Mouse (Mus musculus) neutrophil, adult 5-6 weeks (primary cell): ENCODE measurements around the gene Ppp3r1. TPM values are rescaled to one million over a fixed set of nuclear protein-coding genes. Genes with fewer than 3 reads are reported as not detected.
"Not testable (repeated sequence)": the region's sequence is repeated elsewhere in the genome, so short reads cannot be mapped to it uniquely, and the experiment has no call there.

Experiments
- ATAC-seq: fragments of 151-379, 151-347 bp; 2 replicates; pipeline ENCODE4 v1.8.0; 2017; ENCODE audit warnings: mild to moderate bottlenecking, moderate TSS enrichment; ENCODE audit not compliant: insufficient number of reproducible peaks, poor library complexity, low FRiP score, severe bottlenecking; ENCODE audit errors: extremely low read depth
- total RNA-seq: library from RNA; stranded (forward); fragments of 200-1000 nt; gene quantifications from 2 replicates; pipeline ENCODE4 v1.2.3, GENCODE M21; 2017

Ppp3r1 gene
- total RNA-seq, 1 experiment from 2014 or later = 82.9 TPM

DNA sequence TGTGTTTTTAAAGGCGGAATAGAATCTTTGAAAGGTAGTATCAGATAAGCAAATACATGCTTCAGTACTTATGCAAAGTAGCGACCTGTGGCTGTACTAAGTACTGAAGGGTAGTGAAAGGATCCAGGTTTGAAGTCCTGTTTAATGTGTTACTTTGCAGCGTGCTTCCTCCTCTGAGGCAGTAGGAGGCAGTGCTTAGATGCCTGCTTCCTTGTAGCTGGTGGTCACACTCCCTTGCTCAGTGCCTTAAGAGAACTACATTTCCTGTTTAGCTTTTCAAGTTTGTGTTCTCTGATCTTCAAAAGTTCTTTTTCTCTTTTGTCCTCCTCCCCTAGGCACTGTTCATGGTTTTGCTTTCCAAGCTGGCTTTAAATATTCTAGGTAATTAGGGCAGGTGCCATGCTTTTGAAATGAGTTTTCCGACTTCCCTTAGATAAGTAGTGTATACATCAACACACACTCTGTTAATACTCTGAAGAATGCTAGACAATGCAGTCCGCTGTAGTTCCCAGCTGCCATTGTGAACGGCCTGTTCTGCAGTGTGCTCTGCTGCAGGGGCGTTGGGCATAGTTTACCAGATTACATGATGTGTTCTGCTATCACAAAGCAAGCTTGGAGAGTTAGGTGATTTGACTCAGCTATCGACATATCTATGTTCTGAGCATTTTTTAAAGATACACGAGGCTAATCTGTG lies 33.2 kb downstream of the Ppp3r1 start:
- ATAC-seq = peak; percentile 95

DNA sequence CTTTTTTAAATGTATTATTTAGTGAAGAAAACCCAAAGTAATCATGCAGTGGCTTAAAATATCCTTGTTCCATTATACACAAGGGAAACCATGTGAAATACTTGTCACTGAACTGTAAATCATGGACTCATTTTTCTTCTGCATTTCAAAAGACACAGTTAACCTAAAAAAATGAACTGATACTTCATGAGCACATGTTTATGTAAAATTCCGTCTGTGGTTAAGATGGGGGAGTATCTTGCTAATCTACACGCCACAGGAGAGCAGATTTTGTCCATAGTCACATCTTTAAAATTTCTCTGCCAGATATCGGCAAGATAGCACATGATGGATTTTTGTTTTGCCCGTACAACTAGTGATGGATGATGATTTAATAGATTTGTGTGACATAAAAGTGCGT lies 40.1 kb downstream of the Ppp3r1 start:
- ATAC-seq = no peak

DNA sequence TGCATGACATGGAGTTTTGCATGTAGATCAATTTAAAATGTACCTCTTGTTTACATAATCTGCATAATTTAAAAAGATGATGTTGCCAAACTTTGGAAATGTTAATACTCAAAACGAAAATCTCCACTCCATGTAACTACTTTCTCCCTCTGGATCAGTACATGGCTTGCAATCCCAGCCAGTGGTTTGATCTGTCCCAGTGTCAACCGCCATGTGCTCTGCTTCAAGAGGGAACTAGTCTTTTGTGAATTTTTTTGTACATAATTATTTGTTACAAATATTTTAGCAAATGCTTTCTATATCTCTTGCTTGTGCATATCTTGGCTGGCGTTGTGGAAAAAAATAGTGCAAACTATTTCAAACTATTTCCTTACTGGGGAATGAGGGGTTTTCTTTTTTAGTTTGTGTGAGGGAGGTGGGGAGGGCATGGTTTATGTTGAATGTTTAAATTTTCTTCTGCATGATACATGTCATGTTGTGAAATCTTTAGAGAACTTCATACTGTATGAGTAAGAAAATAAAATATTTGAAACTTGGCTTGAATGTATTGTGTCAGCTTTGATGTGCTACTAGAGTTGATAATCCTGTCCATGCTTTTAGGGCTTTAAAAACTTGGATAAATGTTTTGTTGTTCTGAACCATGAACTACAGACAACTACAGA lies 40.9 kb downstream of the Ppp3r1 start:
- no peak for ATAC-seq

DNA sequence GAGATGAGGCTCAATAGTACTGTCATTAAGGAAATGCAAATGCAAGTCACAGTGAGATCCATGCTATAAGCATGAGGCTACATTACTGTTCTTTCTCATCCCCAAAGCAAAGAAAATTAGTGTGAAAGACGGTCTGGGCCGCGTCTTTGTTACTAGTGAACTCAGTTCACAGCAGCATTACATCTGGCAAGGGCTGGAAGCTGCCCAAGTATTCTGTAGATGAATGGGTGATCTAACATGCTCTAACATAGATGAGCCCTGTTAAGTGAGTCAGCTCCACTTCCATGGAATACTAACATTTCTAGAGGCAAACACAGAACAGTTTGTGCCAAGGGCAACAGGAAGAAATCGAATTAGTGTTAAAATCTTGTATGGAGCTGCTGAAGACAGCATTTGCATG lies 41.9 kb downstream of the Ppp3r1 start:
- no peak for ATAC-seq

DNA sequence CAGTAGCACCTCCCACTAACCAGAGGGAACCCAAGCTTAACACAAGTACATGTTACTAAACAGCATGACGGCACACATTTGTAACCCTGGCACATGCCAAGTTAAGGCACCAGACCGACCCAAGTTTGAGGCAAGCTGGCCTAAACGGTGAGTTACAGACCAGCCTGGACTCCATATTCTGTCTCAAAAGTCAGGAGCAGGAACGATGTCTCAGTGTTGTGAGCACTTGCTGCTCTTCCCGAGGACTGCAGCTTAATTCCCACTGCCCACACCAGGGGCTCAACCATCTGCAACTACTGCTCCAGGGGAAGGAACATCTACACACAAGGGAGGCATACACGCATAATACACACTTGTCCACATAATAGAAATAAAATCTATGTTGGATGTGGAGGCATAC lies 43.4 kb downstream of the Ppp3r1 start:
- ATAC-seq = no peak

DNA sequence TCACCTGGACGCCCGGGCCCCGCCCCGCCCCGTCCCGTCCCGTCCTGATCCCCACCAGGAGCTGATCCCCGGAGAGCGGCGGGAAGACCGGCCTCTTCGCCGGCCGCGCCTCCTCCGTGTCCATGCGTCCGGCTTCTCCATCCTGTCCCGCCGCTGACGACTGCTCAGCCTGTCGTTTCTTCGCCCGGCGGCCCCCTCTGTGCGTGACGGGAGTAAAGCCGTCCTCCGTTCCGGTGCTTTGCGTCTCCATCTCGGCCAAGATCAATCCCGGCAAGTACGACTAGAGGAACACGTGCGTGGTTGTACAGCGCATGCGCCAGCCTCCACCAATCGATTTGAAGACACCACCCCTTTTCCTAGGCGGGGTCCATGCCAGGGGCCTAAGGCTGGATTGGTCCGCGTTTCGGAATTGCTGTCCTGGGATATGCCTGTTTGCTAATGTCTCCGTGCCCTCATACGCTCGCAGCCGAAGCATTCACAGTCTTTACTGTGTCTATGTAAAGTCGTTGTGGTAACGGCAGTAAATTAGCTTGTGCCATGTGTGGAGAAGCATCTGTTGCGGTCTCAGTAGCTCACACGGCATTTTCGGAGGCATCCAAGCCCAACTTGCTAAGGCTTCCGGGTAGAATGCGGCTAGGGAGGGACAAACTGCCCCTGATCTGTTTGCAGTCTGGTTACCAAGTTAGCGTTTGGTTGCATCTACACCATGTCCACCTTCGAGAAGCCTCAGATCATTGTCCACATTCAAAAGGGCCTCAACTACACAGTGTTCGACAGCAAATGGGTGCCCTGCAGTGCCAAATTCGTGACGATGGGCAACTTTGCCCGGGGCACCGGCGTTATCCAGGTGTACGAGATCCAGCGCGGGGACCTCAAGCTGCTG lies 52.4 kb downstream of the Ppp3r1 start, which contains the start of gene Pno1:
Gene Pno1 (minus strand): TSS at position 311 of the 883 bp plus-strand sequence.
- peak; percentile 97 for ATAC-seq

DNA sequence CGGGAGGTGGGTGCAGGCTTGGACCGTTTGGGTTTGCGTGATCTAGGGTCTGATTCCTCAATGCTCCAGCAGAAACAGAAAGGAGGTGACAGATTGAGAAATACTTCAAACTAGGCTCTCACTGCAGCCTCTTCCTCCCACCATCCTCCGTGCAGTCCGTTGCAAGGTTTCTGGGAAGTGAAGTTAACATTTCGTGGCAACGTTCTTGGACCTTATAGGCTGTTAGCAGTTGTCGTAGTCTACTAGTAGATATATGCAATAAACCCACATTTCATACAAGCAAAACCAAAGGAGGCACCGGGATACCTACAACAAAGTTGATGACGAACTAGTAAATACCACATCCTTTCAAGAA lies 53.1 kb downstream of the Ppp3r1 start:
- ATAC-seq = no peak

DNA sequence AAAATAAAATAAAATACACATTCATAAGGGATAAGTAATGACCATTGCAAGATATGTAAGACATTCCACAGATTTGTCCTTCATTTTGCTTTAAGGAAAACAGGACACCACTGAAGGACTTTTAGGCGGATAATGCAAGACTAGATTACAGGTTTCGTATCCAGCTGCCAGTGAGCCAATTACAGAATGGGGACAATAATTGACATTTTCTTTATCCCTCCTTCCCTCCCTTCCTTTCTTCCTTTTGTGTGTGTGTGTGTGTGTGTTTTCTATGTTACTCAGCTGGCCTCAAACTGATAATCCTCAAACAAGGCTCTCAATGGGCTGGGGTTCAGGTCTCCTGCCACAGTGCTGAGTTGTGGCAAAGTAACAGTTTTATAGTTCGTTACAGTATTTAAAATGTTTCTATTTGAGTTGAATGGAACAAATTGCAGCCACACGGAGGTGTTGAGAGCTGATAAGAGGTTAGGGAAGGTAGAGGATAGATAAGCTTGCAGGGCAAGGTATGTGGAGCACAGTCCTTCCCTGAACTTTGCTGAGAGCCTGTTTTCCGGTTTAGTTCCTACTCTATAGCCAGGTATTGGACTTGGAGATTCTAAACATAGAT lies 53.9 kb downstream of the Ppp3r1 start:
- no peak for ATAC-seq

DNA sequence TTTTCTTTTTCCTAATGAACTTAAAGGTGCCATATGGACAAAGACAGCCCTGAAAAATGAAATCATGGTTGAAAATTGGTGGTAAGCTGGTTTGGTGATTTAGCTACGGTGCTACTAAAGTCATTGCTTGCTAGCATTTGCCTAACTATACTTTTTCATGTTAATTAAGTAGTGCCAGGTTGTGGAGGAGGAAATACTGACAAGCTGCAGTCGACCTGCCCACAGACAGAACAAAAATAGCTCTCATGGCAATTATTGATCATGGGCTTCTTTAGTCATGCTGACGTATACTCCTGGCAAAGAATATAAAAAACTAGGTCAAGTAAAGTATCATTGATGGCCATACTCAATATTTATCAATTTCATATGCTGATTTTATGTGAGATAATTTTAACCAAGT lies 56.4 kb downstream of the Ppp3r1 start:
- no peak for ATAC-seq

DNA sequence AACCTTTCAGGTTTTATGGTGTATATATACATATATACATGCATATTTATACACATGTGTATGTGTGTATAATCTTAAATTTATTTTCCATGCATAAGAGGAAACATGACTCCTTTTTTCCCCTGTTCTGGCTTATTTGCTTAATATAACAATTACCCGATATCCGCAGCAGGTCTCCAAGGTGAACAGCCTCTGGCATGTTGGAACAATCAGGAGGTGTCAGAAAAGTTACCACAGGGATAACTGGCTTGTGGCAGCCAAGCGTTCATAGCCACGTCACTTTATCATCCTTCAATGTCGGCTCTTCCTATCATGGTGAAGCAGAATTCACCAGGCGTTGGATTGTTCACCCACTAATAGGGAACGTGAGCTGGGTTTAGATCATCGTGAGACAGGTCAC lies 62.1 kb downstream of the Ppp3r1 start:
- 0 out of 2 replicates have a peak, but pooled peaks have one; percentile 46 for ATAC-seq

DNA sequence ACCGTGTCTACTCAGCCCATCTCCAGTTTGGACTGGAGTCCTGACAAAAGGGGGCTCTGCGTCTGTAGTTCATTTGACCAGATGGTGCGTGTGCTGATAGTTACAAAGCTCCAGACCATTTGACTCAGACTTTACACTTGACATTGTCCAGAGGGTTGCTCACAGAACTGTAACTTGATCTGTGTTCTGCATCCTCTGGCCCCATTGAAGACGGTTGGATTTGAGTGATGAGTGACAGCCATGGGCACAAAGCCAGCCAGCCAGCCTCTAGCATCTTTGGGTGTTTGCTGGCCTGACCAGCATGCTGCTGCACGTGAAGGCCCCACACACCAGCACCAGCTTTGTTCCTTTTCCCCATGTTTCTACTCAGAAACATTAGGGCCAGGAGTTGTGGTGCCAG lies 73.7 kb downstream of the Ppp3r1 start:
- no peak for ATAC-seq

DNA sequence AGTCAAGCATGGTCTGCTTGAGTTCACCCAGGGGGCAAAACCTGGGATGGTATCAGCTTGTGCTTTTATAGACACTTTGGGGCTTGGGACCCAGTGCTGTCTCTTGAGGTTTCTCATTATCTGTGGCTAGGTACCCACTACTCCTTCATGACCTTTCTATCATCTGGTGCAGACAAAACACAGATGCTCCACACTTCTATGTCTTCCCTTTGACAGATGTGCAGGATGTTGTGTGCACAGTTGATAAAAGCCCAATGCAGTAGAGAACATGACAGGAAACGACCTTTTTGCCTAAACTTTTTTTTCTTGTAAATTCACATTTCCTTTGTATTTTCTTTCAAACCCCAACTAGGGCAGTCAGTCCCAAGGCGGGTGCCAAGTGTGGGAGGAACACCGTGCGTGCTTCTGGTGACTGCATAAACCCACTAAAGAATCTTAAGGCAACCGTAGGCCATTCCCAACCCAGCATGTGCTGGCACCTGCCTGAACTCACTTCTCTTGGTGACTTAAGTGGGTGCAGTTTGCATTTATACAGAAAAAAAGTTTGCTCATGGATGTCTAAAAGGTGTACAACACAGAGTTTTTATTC lies 77.5 kb downstream of the Ppp3r1 start:
- ATAC-seq = no peak

DNA sequence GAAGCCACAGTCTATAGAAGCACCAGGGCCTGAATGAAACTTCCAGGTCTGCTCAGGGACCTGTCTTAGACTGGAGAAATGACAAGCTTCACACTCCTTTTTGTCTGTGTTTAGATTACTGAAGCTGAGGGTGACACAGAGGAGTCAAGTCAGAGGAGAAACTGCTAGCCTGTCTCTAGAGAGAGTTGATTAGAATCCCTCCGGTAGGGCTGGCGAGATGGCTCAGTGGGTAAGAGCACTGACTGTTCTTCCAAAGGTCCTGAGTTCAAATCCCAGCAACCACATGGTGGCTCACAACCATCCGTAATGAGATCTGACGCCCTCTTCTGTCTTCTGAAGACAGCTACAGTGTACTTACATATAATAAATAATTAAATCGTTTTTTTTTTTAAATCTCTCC lies 79.5 kb downstream of the Ppp3r1 start:
- ATAC-seq = not testable (repeated sequence)

DNA sequence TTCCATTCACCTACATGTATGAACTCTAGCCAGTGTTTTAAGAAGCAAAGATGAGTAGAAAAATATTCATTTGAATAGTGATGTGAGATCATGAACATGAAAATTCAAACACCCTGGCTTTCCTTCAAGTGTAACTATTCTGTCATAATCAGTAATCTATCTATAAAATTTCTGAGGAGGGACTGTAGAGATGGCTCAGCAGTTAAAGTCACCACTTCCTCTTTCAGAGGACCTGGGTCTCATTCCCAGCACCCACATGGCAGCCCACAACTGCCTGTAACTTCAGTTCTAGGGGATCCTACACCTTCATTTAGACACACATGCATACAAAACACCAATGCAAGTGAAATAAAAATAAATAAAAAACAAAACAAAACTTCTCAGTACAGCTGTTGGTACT lies 89.7 kb downstream of the Ppp3r1 start:
- no peak for ATAC-seq

Other genes starting within 250 kb of the Ppp3r1 start
- 3.0 and 3.8 TPM in 2 replicates for gene Fbxo48, start 207.9 kb upstream of the Ppp3r1 start, total RNA-seq
- 4.3 and 7.2 TPM in 2 replicates for gene Cnrip1, start 107.7 kb upstream of the Ppp3r1 start, total RNA-seq
- gene Plek, start 106.9 kb upstream of the Ppp3r1 start, total RNA-seq = 408 and 428 TPM in 2 replicates
- gene Wdr92, start 22.8 kb downstream of the Ppp3r1 start, total RNA-seq = 15.8 and 16.1 TPM in 2 replicates
- gene Pno1, start 52.3 kb downstream of the Ppp3r1 start, total RNA-seq = 20.4 and 22.7 TPM in 2 replicates
- gene C1d, start 98.3 kb downstream of the Ppp3r1 start, total RNA-seq = 33.6 and 50.8 TPM in 2 replicates